16 mouse cellular contexts compared by ENCODE assay signal in the genomic region with DNA sequence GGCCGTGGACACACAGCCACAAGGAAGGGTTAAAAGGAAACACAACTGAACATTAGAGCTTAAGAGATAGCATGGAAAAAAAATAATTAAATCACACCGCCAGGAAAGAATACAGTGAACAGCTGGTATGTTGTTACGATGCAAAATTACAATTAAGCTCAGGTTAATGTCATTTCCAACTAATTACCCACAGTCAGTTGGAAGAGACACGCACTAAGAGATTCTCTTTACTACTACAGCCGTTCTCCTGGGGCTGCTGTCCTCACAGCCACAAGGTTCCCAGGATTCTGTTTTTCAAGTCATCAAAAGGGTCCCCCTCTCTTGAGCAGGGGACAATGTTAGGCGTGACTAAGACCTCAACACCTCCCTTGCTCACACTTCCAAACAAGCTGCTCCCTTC.
"Had no signal": no experiment of that assay in that cellular context is flagged by ENCODE, and none has a peak within 500 bp of the region (broad histone marks: within the 10 kb centered on the region; RNA-seq: fewer than 3 reads in every experiment).

No protein-coding gene starts in this region.

- DNase-seq: lung, adult 18-20 months; lung, embryonic 14.5 days; lung, postnatal 10 days; lung, postnatal 4 days; midbrain, embryonic 14.5 days; right cerebral cortex, postnatal 14 days; thymus, adult 2 months; thymus, postnatal 25 days; thymus, postnatal 4 days had no signal

- H3K27ac ChIP-seq: liver, embryonic 12.5 days; liver, embryonic 14.5 days; midbrain, embryonic 10.5 days; stomach, embryonic 15.5 days; stomach, postnatal 0 days had no signal

- H3K4me2 ChIP-seq: liver, embryonic 12.5 days; lung, embryonic 14.5 days; stomach, embryonic 15.5 days had no signal

- H3K4me3 ChIP-seq: liver, embryonic 12.5 days; midbrain, embryonic 10.5 days; myocyte; stomach, embryonic 15.5 days had no signal

- ATAC-seq: liver, embryonic 12.5 days; midbrain, embryonic 16.5 days had no signal

- H3K27me3 ChIP-seq: liver, embryonic 12.5 days; stomach, embryonic 15.5 days had no signal

- H3K9me3 ChIP-seq: liver, embryonic 12.5 days; midbrain, embryonic 10.5 days; stomach, embryonic 15.5 days had no signal

- H3K9ac ChIP-seq: liver, embryonic 12.5 days; liver, embryonic 14.5 days; lung, embryonic 14.5 days; stomach, embryonic 15.5 days had no signal

- H3K36me3 ChIP-seq: liver, embryonic 12.5 days; midbrain, embryonic 10.5 days; stomach, embryonic 15.5 days had no signal

- H3K4me1 ChIP-seq: liver, embryonic 12.5 days had no signal
